ENCODE assay signal across 9 mouse cellular contexts in the genomic region with DNA sequence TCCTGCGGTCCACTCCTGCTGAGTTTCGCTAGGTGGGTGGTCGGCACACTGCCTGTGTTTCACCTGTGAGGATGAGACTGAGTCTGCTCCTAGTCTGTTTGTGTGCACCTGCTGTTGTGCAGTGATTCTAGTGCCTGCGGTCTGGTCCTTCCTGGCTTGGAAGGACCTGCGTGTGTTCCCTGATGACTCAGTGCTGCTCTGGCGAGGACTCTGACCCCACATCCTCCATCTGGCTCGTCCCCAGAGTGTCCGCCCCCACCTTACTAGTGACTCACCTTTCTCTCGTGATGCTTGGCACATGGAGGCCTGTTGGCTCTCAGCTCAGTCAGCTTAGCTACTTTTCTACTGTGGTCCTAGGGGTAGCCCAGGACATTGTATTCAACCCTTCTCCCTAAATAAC. TPM values are rescaled to one million over a fixed set of nuclear protein-coding genes. Genes with fewer than 3 reads are reported as not detected.
DNase-seq lines count a peak whose midpoint lies in the region; ATAC-seq and TF ChIP-seq lines count a peak whose summit lies in the region.
"Had no signal": no experiment of that assay in that cellular context is flagged by ENCODE, and none has a peak within 500 bp of the region (broad histone marks: within the 10 kb centered on the region; RNA-seq: fewer than 3 reads in every experiment).

No protein-coding gene starts in this region.

- 0 out of 2 replicates have a peak overlapping the region, but pooled peaks have one; percentile 2 for H3K27ac ChIP-seq in layer of hippocampus, adult 2 months
- no peak overlapping the region for H3K27ac ChIP-seq in intestine, embryonic 14.5 days (ENCODE audit: low read depth)
- H3K27ac ChIP-seq: embryonic facial prominence, embryonic 15.5 days had no signal

- no peak for TF ChIP-seq CTCF in layer of hippocampus, adult 2 months (conservative IDR thresholded peaks at IDR 0.05)

- H3K4me3 ChIP-seq in layer of hippocampus, adult 2 months: no peak overlapping the region
- no peak overlapping the region for H3K4me3 ChIP-seq in intestine, embryonic 14.5 days (ENCODE audit: low read depth, low read length)
- H3K4me3 ChIP-seq: embryonic facial prominence, embryonic 15.5 days had no signal

- no peak overlapping the region for H3K9ac ChIP-seq in intestine, embryonic 14.5 days (ENCODE audit: low read length)
- H3K9ac ChIP-seq: embryonic facial prominence, embryonic 15.5 days had no signal

- no peaks in the 10 kb centered on the region for H3K36me3 ChIP-seq in intestine, embryonic 14.5 days (ENCODE audit: control insufficient read depth, insufficient read depth, low read length)
- H3K36me3 ChIP-seq: embryonic facial prominence, embryonic 15.5 days had no signal

- intact Hi-C loops in gastrocnemius, postnatal 14 days (cut with DNase I; ENCODE audit: low total_unique reads): loop anchor here (2.0 to 10.0 kb wide), 2 partner anchors 55 to 77 kb away; no protein-coding TSS in a partner anchor
- intact Hi-C loops in heart, postnatal 25 days (cut with DNase I): no loop called here

- DNase-seq in layer of hippocampus, adult 2 months (ENCODE audit: low spot score in 2 of 2): no peak
- DNase-seq in layer of hippocampus, postnatal 14 days (ENCODE audit: low spot score in 2 of 2): no peak
- peak; percentile 84 for DNase-seq in adrenal gland, adult 2 months
- DNase-seq in intestine, embryonic 14.5 days (ENCODE audit: low spot score): peak; percentile 64
- DNase-seq in gastrocnemius, postnatal 14 days: no peak
- no peak for DNase-seq in heart, postnatal 25 days (ENCODE audit: low spot score)
- DNase-seq in embryo, embryonic 10.5 days (ENCODE audit: low spot score): no peak

- H3K4me1 ChIP-seq in intestine, embryonic 14.5 days (replicated peaks; ENCODE audit: control insufficient read depth, insufficient read depth, low read length): no peaks in the 10 kb centered on the region
- H3K4me1 ChIP-seq: embryonic facial prominence, embryonic 15.5 days had no signal

- no peak overlapping the region for H3K4me2 ChIP-seq in intestine, embryonic 14.5 days (ENCODE audit: low read length)
- H3K4me2 ChIP-seq: embryonic facial prominence, embryonic 15.5 days had no signal

- H3K27me3 ChIP-seq in intestine, embryonic 14.5 days (replicated peaks; ENCODE audit: control insufficient read depth, insufficient read depth, low read length): no peaks in the 10 kb centered on the region
- H3K27me3 ChIP-seq: embryonic facial prominence, embryonic 15.5 days had no signal

- ATAC-seq in intestine, embryonic 14.5 days (replicated peaks; ENCODE audit: low FRiP score, low TSS enrichment, low read depth): peak; percentile 94
- peak; percentile 88 for ATAC-seq in neutrophil, adult 5-6 weeks (ENCODE audit: extremely low read depth, insufficient number of reproducible peaks, low FRiP score, poor library complexity, severe bottlenecking)

- 55% methylated on average over 9 of the region's 9 CpGs for WGBS in intestine, embryonic 14.5 days

- no peaks in the 10 kb centered on the region for H3K9me3 ChIP-seq in intestine, embryonic 14.5 days (ENCODE audit: control insufficient read depth, low read length)
- H3K9me3 ChIP-seq: embryonic facial prominence, embryonic 15.5 days had no signal

RNA-seq across cellular contexts. Expression of gene Rasa2, which starts 18.5 kb away (rescaled TPM):
- 10 to 100 TPM; 27.7 to 31.8 TPM for total RNA-seq in layer of hippocampus, adult 2 months (2021)
- 10 to 100 TPM; 27.6 to 28.6 TPM for total RNA-seq in layer of hippocampus, postnatal 14 days (2021)
- total RNA-seq in adrenal gland, adult 2 months (2021): 10 to 100 TPM; 11.2 to 12.5 TPM
- polyA plus RNA-seq in adrenal gland, adult 2 months (2012; rRNA removed): 0.62 and 0.63 TPM in 2 replicates
- polyA plus RNA-seq in intestine, embryonic 14.5 days (2014; fragmentation: Nextera tagmentation; extraction: Ambion mirVana): 20.5 and 20.8 TPM in 2 replicates
- 61.8 and 77.9 TPM in 2 replicates for total RNA-seq in neutrophil, adult 5-6 weeks (2017)
- total RNA-seq in gastrocnemius, postnatal 14 days (2021): 1 to 10 TPM; 3.0 to 4.1 TPM
- 1 to 10 TPM; 5.5 to 6.0 TPM for total RNA-seq in heart, postnatal 25 days (2021)

Comparison
In these comparisons a context has a peak if more than half of its experiments do, and no peak if none do; other contexts are left out.
1. DNase-seq: peak in adrenal gland, adult 2 months (single experiment) and intestine, embryonic 14.5 days (single experiment); none in layer of hippocampus, adult 2 months (0 of 2), layer of hippocampus, postnatal 14 days (0 of 2), gastrocnemius, postnatal 14 days (single experiment), heart, postnatal 25 days (single experiment) and embryo, embryonic 10.5 days (single experiment).